Mouse (Mus musculus) heart, postnatal 10 days (tissue): ENCODE data around the gene Cry2. TPM values are rescaled to one million over a fixed set of nuclear protein-coding genes. Genes with fewer than 3 reads are reported as not detected.

Experiments used
- DNase-seq, 2 experiments: peaks; one replicate each; pipeline ENCODE4 v3.0.0; 2021
- intact Hi-C: fragments of 180-260 bp; cut with DNase I; formaldehyde crosslinking; loops from one replicate; pipeline ENCODE4 v1.15.1; 2025
- total RNA-seq, 2 experiments: library from RNA; stranded (reverse); gene quantifications; 2 replicates each; pipeline ENCODE4 v1.2.3; 2021

Cry2 gene
- total RNA-seq, 2 experiments from 2014 or later = 25.6 to 30.9 TPM

DNA sequence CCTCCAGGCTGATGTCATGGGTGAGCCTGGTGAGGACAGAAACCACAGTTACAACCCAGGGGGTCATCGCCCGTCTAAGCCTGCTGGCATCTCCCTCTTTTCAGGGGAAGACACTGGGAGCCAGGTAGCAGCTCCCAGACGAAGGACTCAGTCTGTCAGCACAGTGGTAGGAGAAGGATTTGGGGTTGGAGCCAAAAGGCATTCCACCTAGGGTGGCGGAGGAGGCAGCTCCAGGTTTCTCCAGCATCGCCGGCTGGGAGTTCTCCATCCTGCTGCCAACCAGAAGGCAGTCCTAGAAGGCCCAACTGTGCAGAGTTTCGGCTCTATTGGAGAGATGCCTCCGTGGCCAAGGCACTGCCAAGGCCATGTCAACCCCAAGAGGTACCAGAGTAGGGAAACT is 42.7 kb downstream of the Cry2 start:
- no peak for DNase-seq
- intact Hi-C loops = loop anchor here (5.0 kb wide), 1 partner anchor 41 kb away; the partner anchor contains the start of gene Cry2

DNA sequence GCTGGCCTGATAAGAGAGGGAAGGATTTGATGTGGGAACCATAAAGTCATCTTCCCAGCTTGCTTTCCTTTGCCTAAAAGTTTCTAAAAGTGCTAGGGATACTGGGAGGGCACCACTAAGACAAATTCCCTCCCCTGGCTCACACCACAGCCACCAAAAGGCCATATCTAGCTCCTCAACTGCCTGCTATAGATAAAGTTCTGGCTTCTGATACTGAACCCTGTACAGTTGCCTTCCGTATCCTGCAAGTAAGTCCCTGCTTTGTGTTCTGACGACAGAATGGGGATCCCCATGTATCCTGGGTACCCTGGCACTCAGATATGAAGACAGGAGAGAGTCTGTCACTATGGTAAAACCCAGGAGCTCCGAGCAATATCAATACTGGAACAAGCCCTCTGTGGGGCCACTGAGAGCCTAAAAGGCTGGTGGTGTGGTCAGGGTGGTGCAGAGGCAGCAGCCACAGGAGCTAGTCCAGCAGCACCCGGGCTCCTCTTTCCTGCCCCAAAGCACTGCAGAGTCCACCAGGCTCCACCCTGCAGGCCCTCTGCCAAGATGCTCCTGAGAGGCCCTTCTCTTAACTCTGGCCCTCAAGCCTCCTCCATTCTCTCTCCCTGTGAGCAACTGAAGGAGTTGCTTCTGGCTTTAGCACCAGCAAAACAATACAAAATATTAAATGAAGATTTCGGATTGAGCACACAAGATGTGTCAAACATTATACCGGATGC is 43.5 kb downstream of the Cry2 start:
- intact Hi-C loops = loop anchor here (5.0 kb wide), 1 partner anchor 42 kb away; the partner anchor contains the start of gene Cry2
- DNase-seq = peak in 1 of 2 experiments; percentile 30

DNA sequence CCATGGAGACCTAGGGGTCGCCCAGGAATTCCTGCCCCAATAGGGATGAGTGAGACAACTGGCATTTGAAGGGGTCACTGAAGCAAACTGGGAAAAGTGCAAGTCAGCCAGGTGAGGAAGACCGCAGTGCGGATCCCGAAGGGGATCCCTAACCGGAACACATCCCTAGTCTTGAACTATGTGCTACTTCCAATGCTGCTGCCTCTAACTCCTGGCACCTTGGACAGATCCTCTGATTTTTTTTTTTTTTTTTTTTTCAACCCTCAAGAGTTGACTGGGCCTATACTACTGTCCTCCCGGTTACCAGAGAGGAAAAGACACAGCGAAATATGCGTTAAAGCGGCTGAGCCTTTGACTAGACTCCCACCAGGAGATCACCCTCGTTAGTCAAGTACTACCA is 44.2 kb downstream of the Cry2 start:
- DNase-seq = no peak
- intact Hi-C loops = loop anchor here (5.0 kb wide), 1 partner anchor 43 kb away; the partner anchor contains the start of gene Cry2

DNA sequence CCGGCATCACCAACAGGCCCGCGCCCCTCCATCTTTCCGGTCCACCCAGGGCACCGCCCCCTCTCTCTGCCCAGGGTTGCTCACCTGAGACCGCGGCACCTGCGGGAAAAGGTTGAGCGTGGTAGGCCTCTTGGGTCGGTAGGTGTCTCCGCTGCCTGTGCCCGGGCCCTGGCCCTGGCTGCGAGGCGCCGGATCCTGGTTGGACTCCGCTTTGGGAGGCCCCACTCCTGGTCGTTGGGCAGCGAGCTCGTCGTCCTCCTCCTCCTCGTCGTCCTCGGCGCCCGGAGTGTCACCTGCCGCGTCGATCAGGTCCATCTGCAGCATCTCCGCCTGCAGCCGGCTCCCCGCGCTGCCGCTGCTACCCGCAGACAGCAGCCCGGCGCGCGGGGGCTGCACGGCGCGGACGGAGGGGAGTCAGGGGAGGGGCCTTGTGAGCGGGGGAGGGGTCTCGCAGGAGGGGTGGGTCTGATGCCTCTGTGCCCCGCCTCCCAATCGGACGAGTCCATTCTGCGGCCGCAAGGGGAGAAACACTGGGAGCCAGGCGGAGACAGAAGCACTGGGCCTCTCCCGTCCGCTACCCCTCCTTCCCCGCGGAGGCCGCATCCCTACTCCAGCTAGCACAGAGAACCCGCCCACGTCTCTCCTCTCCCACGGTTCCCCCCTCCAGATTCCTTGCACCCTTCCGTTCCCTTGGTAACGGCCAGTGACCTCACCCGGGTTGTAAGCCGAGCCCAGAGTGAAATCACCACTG is 44.8 kb downstream of the Cry2 start:
- intact Hi-C loops = no loop called here

DNA sequence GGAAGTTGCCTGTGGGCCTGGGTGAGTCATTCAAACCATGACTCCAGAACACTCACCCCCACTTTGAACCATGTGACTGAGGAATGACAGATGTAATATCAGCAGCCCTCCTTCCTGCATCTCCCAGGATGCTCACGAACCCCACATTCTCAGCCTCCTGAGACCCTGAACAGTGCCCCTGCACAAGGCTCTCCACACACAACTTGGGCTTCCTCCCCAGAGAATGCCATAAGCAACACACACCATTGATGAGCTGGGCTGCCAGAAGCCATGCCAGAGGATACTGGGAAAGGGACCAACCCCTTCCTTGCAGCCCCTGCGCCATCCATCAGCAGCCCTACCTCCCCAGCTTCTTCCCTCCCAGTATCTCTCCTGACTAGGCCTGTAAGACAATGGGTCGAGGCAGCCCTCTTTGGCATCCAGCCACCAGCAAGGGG is 45.7 kb downstream of the Cry2 start:
- intact Hi-C loops = no loop called here
- DNase-seq = no peak

More for the DNA sequence above, 44.8 kb downstream of the Cry2 start:
- DNase-seq = peak; percentile 86 to 88

DNA sequence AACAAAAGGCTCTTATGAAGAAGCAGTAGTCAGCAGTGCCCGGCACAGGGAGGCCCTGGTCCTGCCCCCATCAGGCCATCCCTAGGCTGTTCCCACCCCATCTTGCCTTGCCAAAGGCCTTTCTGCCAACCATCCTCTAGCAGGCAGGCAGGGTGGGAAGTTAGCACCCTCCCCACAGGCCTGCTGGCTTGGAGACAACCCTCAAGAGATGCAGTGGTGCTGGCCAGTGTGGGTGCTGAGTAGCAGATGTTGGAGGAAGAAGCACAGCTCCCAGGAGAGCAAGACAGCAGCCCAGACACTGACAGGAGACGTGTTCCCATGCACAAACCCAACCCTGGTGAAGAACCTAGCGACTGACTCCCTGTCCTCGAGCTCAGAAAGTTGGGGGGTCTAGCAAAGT is 46.2 kb downstream of the Cry2 start:
- DNase-seq = no peak
- intact Hi-C loops = no loop called here

DNA sequence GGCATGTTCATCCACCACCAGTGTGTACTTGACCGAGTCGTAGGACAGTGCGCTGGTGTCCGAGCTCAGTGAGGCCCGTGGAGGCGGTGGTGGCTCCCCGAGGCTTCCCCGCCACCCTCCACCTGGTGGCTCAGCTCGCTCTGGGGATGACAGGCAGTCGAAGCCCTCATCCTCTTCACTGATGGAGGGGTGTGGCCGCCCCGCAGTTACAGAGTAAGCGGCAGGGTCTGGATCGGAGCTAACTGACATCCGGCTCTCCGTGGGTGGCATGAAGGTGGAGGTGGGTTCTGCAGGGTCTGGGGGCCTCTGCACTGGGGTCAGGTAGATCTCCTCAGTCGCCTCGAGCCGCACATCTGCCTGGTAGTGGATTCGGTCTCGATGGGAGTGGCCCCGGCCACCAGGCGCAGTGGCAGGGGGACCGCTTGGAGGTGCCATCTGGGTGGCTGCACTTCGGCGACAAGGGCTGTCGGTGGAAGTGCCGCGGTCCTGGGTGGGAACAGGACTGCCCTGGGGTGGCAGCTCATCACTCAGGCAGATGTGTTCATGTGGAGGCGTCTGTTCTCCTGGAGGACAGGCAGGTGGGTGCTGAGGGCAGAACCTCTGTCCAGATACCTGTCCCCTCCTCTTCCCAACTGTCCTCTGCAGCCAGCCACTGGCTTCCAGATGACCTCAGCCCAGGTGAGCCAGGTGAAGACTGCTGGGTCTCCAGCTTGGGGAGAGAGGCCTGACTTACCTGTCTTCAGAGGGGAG is 46.8 kb downstream of the Cry2 start:
- intact Hi-C loops = no loop called here
- DNase-seq = no peak

DNA sequence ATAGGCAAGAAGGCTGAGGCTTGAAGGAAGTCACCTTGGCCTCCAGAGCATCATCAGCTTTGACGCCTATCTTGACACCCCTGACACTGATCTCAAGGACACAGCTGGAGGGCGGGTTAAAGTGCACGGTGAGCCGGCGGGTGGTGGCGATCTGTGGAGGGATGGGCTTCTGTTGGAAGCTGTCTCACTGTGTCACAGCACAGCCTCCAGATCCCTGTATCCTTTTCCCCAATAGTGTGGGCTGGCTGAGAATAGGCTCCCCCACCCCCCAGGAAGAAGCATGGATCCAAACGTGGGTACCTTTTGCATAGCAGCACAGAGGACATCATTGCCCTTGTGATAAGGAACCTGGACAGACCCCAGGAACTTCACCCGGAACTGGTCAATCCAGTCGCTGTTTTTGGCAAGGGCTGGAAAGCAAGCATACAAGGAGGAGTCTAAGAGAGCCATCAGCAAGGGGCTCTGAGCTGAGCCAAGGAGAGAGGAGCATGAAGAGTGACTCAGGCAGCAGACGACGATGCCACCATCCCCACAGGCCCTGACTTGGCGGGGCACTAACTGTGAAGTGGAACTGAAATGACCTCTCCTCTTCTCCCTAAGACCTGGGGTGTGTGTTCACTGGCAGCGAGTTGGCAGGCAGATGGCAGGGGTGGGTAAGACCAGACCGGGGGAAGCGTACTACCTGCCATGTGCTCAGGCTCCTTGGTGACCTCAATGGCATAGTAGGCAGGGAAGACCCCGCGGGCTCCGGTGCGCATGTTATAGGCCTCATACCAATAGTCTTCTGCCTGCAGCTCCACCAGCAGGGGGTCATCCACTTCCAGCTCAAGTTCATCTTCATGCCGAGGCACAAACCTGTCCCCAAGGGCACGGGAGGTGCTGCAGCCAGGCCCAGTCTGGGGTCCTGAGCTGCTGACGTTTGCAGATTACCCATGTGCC is 48.5 kb downstream of the Cry2 start:
- no peak for DNase-seq
- intact Hi-C loops = no loop called here

DNA sequence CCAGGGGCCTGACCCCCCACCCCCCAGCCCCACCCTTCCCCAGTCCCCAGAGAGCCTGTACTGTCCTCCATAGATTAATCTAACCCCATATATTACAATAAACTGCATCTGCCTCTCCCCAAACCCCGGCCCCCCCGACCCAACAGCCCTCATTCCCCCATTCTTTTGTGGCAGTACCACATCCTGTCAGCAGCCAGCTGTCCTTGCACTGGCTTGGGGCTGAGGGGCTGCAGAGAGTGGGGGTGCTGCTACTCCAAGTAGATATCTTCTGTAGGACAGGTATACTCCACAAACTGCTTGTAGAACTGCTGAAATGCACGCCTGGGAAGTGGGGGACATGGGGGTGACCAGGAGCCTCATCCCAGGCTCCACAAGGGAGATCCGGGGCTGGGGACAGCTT is 49.7 kb downstream of the Cry2 start:
- intact Hi-C loops = no loop called here
- DNase-seq = no peak

DNA sequence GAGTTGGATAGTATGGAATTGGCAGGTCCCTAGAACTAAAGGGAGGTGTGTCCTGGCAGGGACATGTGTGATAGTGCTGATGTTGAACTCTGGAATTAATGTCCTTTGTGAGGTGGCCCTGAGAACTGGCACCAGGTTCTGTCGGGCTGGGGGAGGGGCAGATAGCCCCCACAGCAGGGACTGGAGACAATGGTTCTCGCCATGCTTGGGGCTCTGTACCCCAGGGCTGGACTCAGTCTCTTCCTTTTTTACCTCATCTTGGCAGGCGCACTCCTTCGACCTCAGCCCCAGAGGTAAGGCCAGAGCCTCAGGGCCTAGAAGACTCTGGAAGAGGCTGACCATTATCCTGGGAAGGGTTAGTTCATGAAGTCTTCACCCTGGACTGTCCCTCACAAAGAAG is 51.1 kb downstream of the Cry2 start:
- intact Hi-C loops = no loop called here
- DNase-seq = no peak

DNA sequence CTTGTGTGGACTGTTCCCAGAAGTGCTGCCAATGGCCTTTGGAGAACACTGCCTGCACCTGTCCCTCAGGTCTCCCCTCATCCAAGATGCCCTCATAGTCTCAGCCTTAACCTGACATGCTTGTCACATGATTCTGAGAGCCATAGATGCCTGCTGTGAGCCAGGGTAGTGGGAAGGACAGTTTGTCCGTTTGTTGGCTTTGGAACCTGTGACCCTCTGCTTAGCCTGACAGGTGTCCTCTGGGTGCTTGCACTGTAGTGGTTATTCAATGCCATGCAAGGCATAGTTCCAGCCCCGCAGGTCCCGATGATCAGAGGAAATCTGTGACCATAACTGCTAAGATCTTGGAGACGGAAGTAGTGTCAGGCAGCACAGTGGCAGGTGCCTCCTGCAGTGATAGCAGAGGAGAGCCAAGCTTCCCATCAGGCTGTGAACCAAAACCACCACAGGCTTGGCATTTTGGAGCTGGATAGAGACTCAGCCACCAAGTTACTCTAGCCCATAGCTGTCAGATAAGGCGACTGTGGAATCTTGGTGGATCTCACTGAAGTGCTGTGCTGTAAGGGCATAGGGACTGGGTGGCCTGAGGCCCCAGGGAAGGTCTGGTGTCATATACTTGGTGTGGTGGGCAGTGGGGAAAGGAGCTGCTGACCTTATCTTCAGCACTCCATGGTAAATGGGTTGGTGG is 51.8 kb downstream of the Cry2 start, which contains the start of gene 1700029I15Rik:
1700029I15Rik (plus strand) TSS at position 638 of the 688 bp plus-strand sequence.
- intact Hi-C loops = no loop called here
- no peak for DNase-seq

DNA sequence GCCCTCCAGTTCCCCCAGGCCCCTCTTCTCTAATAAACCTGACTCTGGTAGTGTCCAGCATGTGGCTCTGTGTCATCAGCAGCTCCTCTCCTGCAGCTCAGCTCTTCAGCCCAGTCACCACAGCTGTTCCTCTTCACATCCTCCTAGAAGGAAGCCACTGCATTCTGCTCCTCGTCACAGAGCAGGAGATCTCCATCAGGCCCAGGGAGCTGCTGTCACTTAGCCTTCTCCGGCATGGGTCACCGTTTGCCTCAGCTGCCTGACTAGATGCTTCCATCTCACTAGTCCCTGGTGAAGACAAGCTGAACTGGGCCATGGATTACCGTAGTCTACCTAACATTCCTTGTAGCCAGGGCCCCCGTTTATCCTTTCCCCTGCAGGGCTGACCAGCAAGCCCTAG is 52.7 kb downstream of the Cry2 start:
- intact Hi-C loops = no loop called here
- no peak for DNase-seq

DNA sequence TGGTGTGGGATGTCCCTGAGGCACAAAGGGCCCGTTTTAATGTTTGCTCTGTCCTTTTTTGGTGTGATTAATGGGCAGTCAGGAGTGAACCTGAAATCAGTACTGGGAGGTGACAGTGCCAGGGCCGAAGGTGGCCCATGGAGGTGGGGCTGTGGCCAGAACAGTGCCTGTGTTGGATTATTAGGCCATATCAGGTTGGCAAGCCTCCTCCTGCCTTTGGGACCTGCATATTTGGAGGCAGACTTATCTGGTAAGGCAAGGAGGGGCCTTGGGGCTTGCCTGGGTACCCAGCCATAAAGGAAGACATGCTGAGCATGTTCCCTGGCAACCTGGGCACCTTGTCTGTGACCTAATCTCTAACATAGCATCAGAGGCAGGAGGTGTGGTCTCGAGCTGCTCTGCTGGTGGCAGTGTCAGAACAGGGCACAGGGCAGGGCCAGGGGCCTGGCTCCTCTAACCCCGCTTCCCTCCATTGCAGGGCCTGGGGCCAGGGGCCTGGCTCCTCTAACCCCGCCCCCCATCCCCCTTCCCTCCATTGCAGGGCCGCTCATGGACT is 53.3 kb downstream of the Cry2 start:
- no peak for DNase-seq
- intact Hi-C loops = no loop called here

DNA sequence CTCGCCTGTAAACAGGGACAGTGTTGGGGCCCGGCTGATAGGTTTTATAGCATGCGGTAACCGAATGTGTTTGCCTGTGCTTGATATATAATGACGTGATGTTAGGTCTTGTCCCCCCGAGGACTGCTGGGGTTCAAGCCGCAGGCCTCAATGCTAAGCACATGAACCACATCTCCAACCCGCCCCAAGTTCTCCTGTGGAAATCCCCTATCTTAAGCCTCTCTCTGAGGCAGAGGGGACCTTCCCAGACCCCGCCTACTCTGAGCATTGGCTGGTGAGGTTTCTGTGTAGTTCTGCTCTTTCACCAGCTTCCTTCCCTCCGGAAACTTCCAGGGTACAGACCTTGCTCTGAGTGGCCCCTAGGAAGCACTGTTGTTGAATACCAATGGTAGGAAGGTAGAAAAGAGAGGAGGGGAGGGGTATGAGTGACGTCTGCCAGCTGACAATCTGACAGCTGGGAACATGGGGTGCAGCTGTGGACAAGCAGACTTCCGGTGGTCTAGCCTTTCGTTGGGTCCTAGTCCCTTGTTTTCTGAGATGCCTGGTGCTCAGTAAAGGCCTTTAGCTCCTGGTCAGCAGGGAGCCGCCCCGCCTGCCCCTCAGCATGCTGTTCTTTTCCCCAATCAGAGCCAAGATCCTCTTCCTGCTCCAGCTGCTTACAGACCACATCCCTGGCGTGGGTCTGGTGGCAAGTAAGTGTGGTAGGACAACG is 53.9 kb downstream of the Cry2 start:
- no peak for DNase-seq
- intact Hi-C loops = loop anchor here (5.0 kb wide), 1 partner anchor 42 kb away; no protein-coding TSS in a partner anchor

DNA sequence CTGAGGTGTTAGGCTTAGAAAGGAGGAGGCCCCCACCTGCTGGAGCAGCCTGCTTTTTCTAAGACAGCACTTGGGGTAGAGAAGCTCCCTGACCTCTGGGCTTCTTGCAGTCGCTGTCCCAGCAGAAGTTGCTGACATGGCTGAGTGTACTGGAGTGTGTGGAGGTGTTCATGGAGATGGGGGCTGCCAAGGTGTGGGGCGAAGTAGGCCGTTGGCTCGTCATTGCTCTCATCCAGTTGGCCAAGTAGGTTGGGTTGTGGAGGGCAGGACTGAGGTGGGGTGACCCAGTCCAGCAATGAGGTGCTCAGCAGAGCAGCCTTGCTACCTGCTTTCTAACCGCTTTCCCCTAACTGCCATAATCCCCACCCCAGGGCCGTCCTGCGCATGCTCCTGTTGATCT is 56.5 kb downstream of the Cry2 start:
- no peak for DNase-seq
- intact Hi-C loops = loop anchor here (5.0 kb wide), 1 partner anchor 45 kb away; no protein-coding TSS in a partner anchor

DNA sequence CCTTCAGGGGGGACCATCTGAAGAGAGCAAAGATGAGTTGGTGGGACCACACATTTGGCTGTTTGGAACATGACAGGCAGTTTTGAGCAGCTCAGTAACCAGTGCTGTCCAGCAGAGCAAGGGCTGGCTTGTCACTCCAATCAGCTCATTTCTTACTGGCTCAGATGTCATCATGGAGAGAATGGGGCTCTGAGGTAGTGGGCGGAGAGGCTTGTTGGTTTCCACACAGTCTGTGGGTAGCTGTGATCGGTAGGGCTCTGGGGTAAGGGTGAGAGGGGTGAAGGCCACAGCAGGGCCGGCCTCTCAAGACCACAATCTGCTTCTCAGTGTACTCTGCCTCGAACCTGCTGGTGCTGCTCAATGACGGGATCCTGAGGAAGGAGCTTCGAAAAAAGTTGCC is 57.5 kb downstream of the Cry2 start:
- intact Hi-C loops = loop anchor here (5.0 kb wide), 1 partner anchor 46 kb away; no protein-coding TSS in a partner anchor
- no peak for DNase-seq

DNA sequence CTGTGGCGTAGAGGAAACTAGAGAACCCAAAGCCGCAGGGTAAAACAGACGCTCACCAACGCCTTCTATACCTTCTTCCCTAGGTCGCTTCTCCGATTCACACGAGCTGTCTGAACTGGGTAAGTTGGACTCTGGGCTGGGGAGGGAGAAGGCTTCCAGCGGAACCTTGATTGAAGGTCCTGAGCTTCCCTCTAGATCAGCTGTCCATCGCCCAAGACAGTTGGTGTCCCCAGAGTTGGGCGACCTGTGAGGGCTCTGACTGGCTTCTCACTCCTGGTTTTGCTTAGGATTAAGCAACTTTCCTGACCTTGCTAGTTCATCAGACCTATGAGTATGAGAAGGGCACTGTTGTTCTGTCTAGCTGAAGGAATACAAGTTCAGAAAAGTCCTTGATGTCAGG is 58.1 kb downstream of the Cry2 start:
- no peak for DNase-seq
- intact Hi-C loops = loop anchor here (2.0 to 5.0 kb wide), 2 partner anchors 47 to 61 kb away; no protein-coding TSS in a partner anchor

DNA sequence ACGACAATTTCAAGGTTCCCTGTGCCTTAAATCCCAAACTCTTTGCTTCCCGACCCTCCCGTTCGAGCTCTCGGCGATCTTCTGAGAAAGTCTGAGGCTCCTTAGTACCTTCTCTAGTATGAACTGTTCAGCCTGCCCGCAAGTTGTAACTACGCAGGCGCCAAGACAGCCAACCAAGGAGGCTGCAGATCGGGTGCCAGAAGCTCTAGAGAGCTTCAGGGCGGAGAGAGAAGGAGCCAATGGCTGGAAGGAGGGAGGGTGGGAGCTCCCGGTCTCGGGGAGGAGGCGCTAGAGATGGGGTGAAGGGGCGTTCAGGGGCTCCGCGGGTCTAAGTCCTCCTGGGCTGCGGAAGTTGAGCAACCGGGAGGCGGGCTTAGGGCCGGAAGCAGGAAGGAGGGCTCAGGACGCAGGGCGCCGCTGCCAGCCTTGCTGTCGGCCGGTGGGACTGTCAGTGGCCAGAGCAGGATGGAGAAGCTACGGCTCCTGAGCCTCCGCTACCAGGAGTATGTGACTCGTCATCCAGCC is 58.7 kb downstream of the Cry2 start:
- intact Hi-C loops = loop anchor here (2.0 to 5.0 kb wide), 2 partner anchors 47 to 62 kb away; no protein-coding TSS in a partner anchor
- peak; percentile 97 for DNase-seq
